Mouse (Mus musculus) MEL (cell line): ENCODE measurements around the gene Fam172a.

Experiments
- CHD2 ChIP-seq: IDR thresholded peaks from 2 replicates; pipeline ENCODE4 v1.6.1; 2011; ENCODE audit warnings: low read length, improper control_type of control experiment
- CTCF ChIP-seq, 3 experiments: IDR thresholded peaks in 2 of 3; conservative IDR thresholded peaks in 1 of 3; 2 replicates each; pipeline ENCODE4 v1.5.1; 2011 to 2012; ENCODE audit warnings: low read length in 3 of 3, low read depth in 2 of 3, mild to moderate bottlenecking in 2 of 3, improper control_type of control experiment in 1 of 3, inconsistent platforms in 1 of 3, mixed read lengths in 1 of 3, moderate library complexity in 1 of 3; ENCODE audit not compliant: control insufficient read depth in 1 of 3, insufficient read depth in 1 of 3, poor library complexity in 1 of 3, severe bottlenecking in 1 of 3
- EP300 ChIP-seq, 2 experiments: IDR thresholded peaks; 2 replicates each; pipeline ENCODE4 v1.6.1; 2011; ENCODE audit warnings: improper control_type of control experiment in 2 of 2, low read length in 2 of 2, low read depth in 1 of 2, mild to moderate bottlenecking in 1 of 2
- ETS1 ChIP-seq: IDR thresholded peaks from 2 replicates; pipeline ENCODE4 v1.6.1; 2012; ENCODE audit warnings: low read depth, mild to moderate bottlenecking, inconsistent platforms, low read length, improper control_type of control experiment, moderate library complexity
- MAFK ChIP-seq: IDR thresholded peaks from 2 replicates; pipeline ENCODE4 v1.6.1; 2011; ENCODE audit warnings: low read depth, mild to moderate bottlenecking, low read length, improper control_type of control experiment, borderline replicate concordance
- POLR2A ChIP-seq, 2 experiments: IDR thresholded peaks; 2 replicates each; pipeline ENCODE4 v1.6.1; 2011 to 2012; ENCODE audit warnings: low read length in 2 of 2, mild to moderate bottlenecking in 2 of 2, control low read depth in 1 of 2, improper control_type of control experiment in 1 of 2, low read depth in 1 of 2, moderate library complexity in 1 of 2; ENCODE audit not compliant: control insufficient read depth in 1 of 2, insufficient read depth in 1 of 2, poor library complexity in 1 of 2
- ZKSCAN1 ChIP-seq: IDR thresholded peaks from 2 replicates; pipeline ENCODE4 v1.6.1; 2012; ENCODE audit warnings: low read depth, mild to moderate bottlenecking, inconsistent platforms, low read length, improper control_type of control experiment, moderate library complexity
- ZNF384 ChIP-seq: IDR thresholded peaks from 2 replicates; pipeline ENCODE4 v1.6.1; 2012; ENCODE audit warnings: low read depth, mild to moderate bottlenecking, inconsistent platforms, low read length, improper control_type of control experiment

DNA sequence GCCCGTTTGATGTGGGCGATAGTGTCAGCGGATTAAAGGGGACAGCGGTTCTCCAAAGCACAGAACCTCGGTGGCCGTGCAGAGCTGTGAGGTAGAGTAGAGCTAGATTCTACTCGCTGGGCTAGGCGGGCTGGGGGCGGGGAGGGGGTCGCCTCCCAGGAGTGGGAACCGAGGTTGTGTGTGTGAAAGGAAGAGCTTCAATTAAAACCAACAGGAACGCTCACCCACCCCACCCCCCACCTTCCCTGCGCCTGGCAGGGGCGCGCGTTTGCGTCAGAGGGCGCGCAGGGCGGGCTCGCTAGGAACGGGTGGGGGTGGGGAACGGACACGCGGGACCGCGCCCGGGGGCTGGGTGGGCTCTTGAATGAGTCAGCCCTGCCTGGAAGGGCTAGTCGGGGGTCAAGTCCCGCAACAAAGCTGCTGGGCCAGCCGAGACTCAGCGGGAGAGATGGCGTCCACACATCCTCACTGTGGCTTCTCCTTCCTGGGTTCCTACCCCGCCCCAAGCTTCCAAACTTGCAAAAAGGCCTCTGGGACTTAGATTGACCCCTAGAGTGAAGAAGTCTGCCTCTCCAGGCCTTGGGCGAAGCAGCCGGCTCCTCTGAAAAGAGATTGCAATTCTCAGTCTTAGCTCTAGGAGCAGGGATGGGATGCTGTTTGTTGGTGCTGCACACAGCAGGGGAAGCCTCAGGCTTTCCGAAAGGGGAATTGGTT is 501.7 kb downstream of the Fam172a start:
- TF ChIP-seq EP300 (IDR thresholded peaks at IDR 0.05; ENCODE audit: low read depth in 1 of 2, low read length in 2 of 2) (no peak), POLR2A (IDR thresholded peaks at IDR 0.05; ENCODE audit: control insufficient read depth in 1 of 2, insufficient read depth in 1 of 2, low read depth in 1 of 2, low read length in 2 of 2, poor library complexity in 1 of 2) (peak in 1 of 2 experiments; percentile 47; a peak in 2 of 4 replicates), ETS1 (no peak), CHD2 (no peak), ZKSCAN1 (no peak), CTCF (IDR thresholded peaks at IDR 0.05 in 2 of 3, conservative IDR thresholded peaks at IDR 0.05 in 1 of 3; ENCODE audit: control insufficient read depth in 1 of 3, insufficient read depth in 1 of 3, low read depth in 2 of 3, low read length in 3 of 3, poor library complexity in 1 of 3, severe bottlenecking in 1 of 3) (peak in 1 of 3 experiments; percentile 3; a peak in 1 of 6 replicates), MAFK (no peak), ZNF384 (no peak)
